Mouse (Mus musculus): Measurements from ENCODE around the gene Fam221a.
"Not testable (repeated sequence)": the region's sequence is repeated elsewhere in the genome, so short reads cannot be mapped to it uniquely, and the experiment has no call there.

Fam221a gene

DNA sequence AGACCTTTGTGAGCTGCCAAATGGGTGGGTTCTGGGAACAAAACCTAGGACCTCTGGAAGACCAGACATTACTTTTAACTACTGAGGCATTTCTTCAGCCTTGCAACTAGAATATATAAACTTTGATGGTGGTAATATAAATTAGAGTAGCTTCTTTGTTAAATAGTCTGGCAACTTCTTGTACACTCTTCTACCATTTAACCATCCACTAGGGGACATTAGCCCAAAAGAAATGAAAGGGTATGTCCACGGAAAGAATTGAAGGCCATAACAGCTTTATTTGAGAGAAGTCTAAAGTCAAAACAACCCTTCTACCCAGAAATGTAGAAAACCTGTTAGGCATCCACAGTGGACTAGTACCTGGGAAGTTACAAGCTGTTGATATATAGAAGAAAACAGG is 26.7 kb downstream of the Fam221a start:
- no peak for DNase-seq (ENCODE audit: low spot score in 2 of 2)

DNA sequence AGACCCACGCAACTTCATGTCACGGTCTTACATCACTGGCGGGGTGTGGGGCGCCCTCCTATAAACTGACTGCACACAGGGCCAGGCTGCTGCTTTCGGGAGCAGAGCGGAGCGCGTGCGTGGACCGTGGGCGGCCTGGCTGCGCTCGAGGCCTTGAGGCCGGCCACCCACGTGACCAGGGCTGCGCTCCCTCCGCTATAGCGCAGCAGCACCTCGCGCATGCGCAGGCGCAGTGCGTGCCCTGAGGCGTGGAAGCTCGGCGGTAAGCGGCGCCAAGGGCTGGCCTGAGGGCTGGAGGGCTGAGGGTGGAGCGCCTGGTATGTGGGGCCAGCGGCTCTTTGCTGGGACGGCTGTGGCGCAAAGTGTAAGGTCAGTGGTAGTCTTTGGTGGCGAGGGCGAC is 27.8 kb downstream of the Fam221a start, which contains the start of gene Stk31:
Gene Stk31 (plus strand): TSS at position 289 of the 400 bp plus-strand sequence.
- no peak for DNase-seq (ENCODE audit: low spot score in 2 of 2)

DNA sequence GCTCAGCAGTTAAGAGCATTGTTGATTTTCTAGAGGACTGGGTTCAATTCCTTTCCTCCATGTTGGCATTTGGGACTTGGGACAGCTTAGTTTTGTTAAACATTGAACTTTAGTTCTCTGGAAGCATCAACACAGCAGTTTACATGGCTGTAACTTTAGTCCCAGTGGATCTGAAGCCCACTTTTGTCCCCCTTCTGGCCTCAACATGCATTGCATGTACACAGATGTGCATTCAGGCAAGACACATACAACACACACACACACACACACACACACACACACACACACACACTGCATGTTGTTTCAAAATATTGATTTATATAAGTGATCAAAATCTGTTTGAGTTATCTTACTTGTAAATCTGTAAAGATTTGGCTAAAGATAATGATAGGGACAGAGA is 29.9 kb downstream of the Fam221a start:
- peak in 1 of 2 experiments; percentile 10 for DNase-seq (ENCODE audit: low spot score in 2 of 2)

DNA sequence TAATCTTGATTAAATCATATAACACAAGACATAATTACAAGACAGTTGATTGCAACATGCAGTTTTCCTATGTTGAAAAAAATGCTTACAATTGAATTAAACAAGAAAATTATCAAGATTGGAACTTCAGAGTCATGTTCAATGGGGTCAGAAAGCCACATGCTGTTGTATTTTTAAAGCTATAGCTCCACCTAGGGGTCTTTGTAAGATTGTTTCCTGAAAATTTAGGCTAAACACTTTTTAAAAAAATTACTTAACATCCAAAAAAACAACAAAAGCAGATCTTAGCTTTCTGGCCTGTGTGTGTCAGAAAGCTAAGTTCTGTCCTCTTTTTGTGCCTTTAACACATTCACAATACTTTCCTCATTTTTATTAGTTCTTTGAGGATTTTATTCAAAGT is 30.8 kb downstream of the Fam221a start:
- DNase-seq (ENCODE audit: low spot score in 2 of 2) = no peak

DNA sequence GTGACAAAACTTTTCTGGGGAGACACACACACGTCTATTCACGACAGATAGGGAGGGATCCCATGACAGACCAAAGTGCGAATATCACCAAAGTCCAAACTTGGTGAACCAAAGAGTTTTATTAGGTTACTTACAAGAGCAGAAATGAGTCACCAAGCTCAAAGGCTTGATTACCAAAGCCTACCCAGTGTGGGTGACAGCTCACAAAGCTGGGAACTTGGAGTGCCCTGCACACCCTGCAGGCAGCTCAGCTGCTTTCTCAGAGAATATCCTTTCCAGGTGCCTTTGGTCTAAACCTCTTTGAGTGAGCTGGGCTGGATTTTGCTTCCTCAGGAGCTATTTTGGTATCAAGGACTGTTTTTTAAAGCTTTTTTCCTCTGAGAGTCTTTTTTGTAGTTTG is 43.3 kb downstream of the Fam221a start:
- no peak for DNase-seq (ENCODE audit: low spot score in 2 of 2)

DNA sequence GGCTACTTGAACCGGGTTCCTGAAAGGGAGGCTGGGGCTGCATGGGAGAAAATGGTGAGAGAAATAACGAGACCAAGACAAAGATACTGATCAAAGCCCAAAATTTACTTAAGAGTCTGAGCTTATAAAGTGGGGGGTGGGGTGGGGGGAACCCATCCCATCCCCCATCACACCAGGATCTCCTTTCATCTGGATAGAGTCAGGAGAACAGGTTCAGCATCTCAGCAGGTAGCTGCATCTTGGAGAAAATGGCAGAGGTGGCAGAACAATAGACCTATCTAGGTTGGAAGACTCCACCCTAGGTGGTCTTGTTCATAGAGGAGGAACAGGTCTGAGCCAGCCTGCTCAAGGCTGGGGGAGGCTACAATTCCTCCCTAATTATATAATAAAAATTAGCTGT is 45.4 kb downstream of the Fam221a start:
- DNase-seq (ENCODE audit: low spot score in 2 of 2) = not testable (repeated sequence)

DNA sequence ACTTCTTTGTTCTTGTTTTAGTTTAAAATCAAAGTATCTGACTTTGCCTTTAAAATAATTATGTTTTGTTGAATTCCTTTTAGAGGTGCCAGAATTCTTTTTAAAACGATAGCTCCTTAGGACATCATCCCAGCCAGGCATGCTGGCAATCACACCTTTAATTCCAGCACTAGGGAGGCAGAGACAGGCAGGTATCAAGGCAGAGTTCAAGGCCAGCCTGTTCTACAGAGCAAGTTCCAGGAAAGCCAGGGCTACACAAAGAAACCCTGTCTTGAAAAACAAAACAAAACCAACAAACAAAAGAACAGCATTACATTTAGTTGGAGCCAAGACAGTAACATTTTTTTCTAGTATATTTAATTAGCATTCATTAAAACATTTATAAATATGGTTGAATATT is 48.4 kb downstream of the Fam221a start:
- no peak for DNase-seq (ENCODE audit: low spot score in 2 of 2)

DNA sequence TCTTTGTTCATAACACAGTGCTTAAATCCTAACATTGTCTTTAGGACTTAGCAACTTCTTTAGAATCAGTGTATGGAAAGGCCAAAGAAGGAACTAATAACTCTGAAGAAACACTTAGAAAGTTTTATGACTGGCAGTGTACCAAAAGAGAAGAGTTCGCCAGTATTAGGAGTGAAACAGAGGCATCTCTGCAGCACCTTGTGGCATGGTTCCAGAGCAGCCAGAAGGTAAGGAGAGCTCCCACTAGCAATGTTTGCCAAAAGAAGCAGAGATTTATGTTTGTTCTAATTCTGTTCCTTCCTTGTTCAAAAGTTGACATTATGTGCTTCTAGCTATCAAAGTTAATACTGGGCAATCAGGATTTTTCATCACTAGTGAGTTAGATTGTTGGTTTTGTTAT is 69.8 kb downstream of the Fam221a start:
- DNase-seq (ENCODE audit: low spot score in 2 of 2) = no peak

All from natural killer cell, adult 2 months (primary cell).